Mouse (Mus musculus): ENCODE data around the gene Ankrd24.
"Not testable (repeated sequence)": the region's sequence is repeated elsewhere in the genome, so short reads cannot be mapped to it uniquely, and the experiment has no call there.

Ankrd24 gene

DNA sequence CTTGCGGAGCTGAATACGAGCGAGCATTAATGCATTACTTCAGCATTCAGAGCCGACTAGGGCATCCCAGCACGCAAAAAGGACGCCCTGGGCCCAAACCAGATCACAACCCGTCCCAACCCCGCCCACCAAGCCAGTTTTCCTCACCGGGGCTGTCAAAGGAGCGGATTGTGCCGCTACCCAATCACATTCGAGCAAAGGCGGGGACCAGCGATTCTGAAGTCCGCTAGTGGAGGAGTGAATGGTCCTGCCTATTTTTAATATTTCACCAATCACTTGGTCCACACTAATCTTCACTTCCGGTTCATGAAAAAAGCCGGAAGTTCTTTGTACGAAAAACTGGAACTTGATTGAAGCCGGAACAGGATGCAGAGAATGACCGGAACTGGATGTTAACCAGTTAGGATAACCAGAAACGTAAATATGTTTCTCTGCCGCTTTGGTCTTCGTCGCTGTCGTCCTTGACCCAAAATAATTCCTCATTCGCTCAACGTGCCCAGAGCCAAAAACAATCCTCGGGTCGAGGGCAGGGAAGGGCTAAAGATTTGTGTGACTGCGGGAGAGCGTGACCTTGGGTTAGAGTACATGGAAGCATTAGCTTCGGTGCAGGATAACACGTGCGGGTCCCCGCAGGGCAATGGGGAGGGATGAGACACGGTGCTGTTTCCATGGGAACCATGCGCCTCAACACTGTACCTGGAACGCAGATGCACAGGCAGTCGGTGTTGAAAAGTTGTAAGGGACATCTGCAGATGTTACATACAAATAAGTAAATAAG is 22.2 kb upstream of the Ankrd24 start, which contains the start of gene BC025920:
BC025920 (plus strand) TSS at position 297 of the 778 bp plus-strand sequence.
- DNase-seq = peak; percentile 96 to 99

- no peak for DNase-seq
Observed at GRCm38 (mm10) chr10:81608308-81608707, 20.0 kb upstream of the Ankrd24 start.

GRCm38 (mm10) chr10:81612779-81613178 is 15.6 kb upstream of the Ankrd24 start:
- DNase-seq = no peak

- no peak for DNase-seq
Observed at GRCm38 (mm10) chr10:81615486-81615885, 12.9 kb upstream of the Ankrd24 start.

DNA sequence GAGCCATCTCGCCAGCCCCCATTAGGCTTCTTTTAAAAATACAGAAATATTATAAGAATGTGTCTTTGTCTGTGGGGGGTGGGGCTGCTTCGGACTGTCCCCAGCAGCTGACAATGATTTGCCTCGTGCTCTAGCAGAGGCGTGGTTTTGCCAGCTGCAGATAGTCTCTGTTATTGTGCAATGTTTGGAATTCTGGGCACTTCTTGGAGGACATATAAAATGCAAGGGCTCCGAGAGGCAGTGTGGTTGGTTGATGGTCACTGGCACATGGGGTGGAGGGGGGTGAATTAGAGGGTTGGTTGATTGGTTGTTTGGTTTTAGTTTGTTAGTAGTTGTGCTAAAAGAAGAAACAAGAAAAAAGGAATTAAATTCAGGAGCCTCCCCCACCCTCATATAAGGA is 8.4 kb upstream of the Ankrd24 start:
- DNase-seq = no peak

DNA sequence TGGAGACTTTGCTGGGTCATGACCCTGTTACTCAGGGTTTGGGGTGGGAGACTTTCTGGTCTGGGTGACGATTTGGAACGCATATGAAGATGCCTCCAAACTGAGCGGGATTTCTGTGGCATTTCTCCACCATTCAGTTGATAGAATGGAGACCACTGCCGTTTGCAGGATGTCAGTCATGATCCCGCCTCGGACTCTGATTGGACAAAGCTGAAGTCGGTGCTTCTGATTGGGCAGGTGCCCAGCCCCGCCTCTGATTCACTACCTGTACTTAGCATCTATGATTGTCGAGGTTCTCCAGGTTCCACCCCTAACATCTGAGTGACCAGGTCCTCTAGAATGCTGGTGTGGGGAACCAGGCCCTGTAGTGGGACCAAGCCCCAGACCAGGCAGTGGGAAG is 7.6 kb upstream of the Ankrd24 start:
- DNase-seq = no peak

DNA sequence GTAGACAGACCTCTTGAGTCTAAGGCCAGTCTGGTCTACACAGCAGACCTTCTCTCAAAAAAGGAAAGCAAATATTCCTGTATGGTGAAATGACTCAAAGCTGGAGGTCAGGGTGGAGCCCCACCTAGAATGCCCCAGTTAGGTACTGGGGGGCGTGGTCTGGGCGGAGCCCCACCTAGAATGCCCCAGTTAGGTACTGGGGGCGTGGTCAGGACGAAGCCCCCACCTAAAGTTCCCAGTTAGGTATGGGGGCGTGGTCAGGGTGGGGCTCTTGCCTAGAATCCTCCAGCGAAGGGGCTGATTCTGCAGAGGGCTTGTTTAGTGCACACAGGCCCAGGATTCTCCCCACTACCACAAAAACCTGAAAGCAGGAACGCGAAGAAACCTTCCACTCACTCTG is 4.9 kb upstream of the Ankrd24 start:
- DNase-seq = no peak

DNA sequence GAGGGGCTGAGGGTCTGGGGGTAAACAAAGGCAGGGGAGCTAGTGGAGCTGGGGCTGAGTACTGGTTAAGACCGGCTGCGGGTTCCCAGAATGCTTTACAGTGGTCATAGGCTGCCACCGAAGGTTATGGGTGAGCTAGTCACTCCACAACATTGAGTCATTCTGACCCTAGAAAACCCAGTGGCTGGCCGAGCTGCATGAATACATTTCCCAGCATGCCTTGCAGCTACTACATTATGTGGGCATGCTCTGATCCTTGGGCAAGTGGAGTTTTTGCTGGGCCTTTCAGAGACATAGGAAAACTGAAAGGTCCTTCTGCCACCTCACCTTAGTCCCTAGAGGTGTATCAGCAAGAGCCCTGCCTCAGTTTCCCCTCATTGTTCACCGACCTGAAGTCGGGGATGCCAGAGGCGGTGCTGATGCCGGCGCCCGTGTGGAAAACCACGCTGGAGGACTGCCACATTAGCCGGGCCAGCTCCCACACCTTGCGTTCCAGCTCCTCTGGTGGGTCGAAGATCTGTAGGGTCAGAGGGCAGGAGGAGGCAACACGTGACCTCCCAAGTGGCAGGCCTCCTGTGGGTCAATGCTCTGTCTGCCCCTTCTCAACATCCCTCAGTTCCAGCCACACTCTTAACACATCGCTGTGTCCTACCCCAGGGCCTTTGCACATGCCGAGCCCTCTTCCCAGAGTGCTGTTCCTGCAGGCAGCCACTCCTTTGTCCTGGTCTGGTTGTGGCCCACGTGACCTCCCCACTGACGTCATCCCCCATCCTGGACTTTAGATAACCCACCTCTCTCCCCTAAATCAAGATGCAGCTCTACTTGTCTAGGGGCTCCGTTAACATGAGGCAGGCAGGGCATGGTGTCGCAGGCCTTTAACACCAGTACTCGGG is 2.0 kb upstream of the Ankrd24 start:
- no peak for DNase-seq

- DNase-seq = peak; percentile 92 to 96
Observed at GRCm38 (mm10) chr10:81626994-81627835, 1.1 kb upstream of the Ankrd24 start, which contains the start of gene Sirt6. TSS of gene Sirt6 (minus strand) at chr10:81627797.

GRCm38 (mm10) chr10:81627836-81628220 is 512 bp upstream of the Ankrd24 start:
- peak in 1 of 2 experiments; percentile 27 for DNase-seq

- peak; percentile 86 to 89 for DNase-seq
Observed at GRCm38 (mm10) chr10:81633253-81634099, 5.1 kb downstream of the Ankrd24 start.

DNA sequence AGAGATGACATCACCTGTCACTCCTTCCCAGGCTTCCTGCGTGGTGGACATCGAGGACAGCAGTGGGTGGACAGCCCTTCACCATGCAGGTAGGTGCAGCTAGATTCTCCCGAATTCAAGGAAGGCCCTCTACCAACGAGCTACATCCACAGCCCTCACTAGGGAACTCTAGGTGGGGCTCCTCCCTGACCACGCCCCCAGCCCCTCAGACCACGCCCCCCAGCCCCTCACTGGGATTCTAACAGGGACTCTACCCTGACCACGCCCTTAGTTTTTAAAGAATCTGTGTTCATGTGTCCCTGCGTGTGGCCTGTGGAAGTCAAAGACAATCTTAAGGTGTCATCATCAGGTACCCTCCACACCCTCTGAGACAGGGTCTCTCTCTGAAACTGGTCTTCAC is 8.0 kb downstream of the Ankrd24 start:
- no peak for DNase-seq

- no peak for DNase-seq
Observed at GRCm38 (mm10) chr10:81638101-81638500, 9.8 kb downstream of the Ankrd24 start.

GRCm38 (mm10) chr10:81640825-81641224 is 12.5 kb downstream of the Ankrd24 start:
- DNase-seq = not testable (repeated sequence)

DNA sequence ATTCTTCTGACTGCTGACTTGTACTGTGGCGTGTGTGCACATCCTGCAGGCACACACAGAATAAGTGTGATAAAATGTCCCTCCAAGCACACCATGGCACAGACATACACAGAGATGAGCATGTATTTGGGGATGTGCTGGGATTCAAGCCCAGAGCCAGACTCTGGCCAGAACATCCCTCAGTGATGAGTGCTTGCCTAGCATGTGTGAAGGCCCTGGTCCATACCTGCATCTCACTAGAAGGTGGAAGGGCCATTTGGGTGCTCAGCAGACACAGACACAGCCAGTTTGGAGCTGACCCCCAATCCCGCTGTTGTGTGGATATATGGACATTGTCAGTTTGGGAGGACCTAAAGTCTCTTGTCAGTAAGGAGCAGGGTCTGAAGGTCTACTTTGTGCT is 13.2 kb downstream of the Ankrd24 start:
- DNase-seq = no peak

DNA sequence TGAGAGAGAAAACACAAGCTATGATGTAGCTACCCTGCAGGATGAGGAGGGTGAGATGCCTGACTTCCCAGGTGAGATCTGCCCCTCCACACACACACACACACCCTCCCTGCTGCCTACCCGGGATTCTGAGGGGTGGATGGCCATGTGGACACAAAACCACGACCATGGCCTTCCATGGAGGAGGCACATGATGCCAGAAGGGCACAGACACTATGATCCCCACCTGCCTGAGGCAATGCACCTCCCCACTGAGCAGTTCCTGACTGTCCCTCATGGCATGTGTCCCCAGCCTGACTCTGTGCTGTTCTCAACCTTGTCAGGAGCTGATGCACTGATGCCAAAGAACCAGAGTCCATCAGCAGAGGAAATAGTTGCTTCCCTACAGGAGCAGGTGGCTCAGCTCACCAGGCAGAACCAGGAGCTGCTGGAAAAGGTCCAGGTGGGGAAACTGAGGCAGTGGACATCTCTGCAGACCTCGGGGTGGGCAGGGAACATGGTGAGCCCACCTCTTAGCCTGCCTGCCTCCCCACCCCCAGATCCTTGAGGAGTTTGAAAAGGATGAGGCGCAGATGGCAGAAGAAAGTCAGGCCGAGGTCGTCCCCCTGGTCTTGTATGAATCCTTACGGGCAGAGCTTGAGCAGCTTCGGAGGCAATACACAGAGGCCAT is 13.8 kb downstream of the Ankrd24 start:
- no peak for DNase-seq

GRCm38 (mm10) chr10:81642648-81643448 is 14.5 kb downstream of the Ankrd24 start:
- DNase-seq = no peak

DNA sequence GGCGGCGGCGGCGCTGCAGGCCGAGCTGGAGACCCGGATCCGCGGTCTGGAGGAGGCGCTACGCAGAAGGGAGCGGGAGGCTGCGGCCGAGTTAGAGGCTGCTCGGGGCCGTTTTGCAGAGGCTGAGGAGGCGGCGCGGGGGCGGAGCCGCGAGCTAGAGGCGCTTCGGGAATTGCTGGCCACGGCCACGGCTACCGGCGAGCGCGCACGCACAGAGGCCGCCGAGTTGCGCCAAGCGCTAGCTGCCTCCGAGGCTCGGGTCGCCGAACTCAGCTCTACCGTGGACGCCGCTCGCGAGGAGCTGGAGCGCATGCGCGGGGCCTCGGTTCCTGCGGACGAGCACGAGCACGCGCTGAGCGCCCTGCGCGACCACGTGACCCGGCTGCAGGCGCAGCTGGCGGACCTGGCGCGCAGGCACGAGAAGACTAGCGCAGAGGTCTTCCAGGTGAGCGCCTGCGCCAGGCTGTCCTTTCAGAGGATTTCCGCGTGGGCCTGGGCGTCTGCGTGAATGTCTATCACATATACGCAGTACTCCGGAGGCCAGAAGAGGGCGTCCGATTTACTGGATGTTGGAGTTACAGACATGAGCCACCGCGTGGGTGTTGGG is 15.2 kb downstream of the Ankrd24 start:
- DNase-seq = peak; percentile 96 to 97

DNA sequence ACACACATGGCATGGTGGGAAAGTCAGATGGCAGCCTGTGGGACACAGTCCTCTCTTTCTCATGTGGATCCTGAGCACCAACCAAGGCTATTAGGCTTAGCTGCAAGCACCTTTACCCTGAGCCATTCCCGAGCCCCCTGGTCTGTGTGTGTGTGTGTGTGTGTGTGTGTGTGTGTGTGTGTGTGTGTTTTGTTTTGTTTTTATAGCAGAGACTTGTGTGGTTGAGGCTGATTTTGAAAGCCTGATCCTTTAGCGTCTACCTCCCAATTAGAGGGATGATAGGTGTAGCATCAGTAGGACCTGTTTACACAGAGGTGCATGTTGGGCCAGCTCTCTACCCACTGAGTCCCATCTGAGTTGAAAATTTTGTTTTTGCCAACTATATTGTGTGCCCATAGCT is 15.8 kb downstream of the Ankrd24 start:
- DNase-seq = no peak

GRCm38 (mm10) chr10:81644716-81645115 is 16.4 kb downstream of the Ankrd24 start:
- no peak for DNase-seq
